Mouse (Mus musculus) C2C12 (cell line): Measurements from ENCODE around the gene Tiprl.

Source experiments
- CEBPB ChIP-seq: IDR thresholded peaks from one replicate; pipeline ENCODE4 v1.6.1; 2011; ENCODE audit warnings: low read depth, mild to moderate bottlenecking, control low read depth, moderate library complexity
- CTCF ChIP-seq: IDR thresholded peaks from one replicate; pipeline ENCODE4 v1.5.1; 2011; ENCODE audit not compliant: control insufficient read depth, insufficient read depth, insufficient read length
- MAX ChIP-seq: IDR thresholded peaks from one replicate; pipeline ENCODE4 v1.6.1; 2011; ENCODE audit warnings: mild to moderate bottlenecking, control low read depth
- USF1 ChIP-seq: IDR thresholded peaks from one replicate; pipeline ENCODE4 v1.6.1; 2011; ENCODE audit warnings: low read depth, mild to moderate bottlenecking, control low read depth, moderate library complexity

DNA sequence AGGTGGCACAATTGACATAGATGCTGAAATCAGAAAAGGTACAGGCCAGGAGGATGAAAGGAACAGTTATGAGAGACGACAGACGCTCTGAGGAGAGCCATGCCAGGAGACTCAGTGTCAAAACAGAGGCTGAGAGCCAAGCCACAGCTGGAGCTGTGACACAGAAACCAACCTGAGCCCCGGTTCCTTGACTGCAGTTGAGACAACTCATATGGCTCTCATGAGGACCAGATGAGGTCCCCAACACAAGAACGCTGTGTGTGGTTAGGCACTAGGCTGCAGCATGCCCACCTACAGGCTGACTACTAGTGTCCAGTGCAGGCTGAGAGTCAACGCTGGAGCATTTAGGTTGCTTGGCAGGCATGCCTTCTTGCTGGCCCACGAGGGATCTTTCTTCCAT lies 58.7 kb downstream of the Tiprl start:
- TF ChIP-seq MAX (no peak), CTCF (no peak), CEBPB (no peak), USF1 (no peak)
